Mouse (Mus musculus) bone marrow macrophage, adult 2 months (primary cell): ENCODE measurements around the gene Gm5475.

Experiments
- CTCF ChIP-seq: IDR thresholded peaks from 2 replicates; pipeline ENCODE4 v1.5.1; 2012; ENCODE audit warnings: low read depth, mild to moderate bottlenecking, low read length, moderate library complexity
- POLR2A ChIP-seq: IDR thresholded peaks from 2 replicates; pipeline ENCODE4 v1.6.1; 2012; ENCODE audit warnings: mild to moderate bottlenecking, low read depth, low read length, borderline replicate concordance

DNA sequence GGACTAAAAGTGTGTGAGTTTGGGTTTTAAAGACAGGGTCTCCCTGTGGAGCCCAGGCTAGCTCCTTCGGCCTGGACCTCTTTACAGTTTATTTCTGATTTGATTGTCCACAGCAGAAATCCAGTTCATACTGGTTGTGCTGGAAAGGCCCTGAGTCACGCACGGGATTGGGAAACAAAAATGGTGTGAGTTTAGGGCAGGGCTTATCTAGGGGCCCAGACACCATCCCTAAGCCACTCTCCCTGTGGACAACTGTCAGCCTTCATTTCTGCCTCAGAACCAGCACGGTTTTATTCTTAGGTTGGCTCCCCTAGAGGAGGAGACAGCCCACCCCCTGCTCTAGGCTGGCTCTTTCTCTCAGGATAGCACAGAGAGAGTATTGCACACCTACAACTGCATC lies 11.3 kb downstream of the Gm5475 start:
- no peak for TF ChIP-seq CTCF
- no peak for TF ChIP-seq POLR2A
